Mouse (Mus musculus): ENCODE measurements around the gene Gfap. TPM values are rescaled to one million over a fixed set of nuclear protein-coding genes. Genes with fewer than 3 reads are reported as not detected.

Gene Gfap
- total RNA-seq, 2 experiments from 2014 or later = 111 to 120 TPM

- Histone ChIP-seq H3K27ac (no peak overlapping the region), H3K4me3 (no peak overlapping the region)
- no peak for TF ChIP-seq CTCF (IDR thresholded peaks at IDR 0.05)
- intact Hi-C loops (cut with DNase I) = no loop called here
- DNase-seq (ENCODE audit: extremely low spot score in 1 of 2, low spot score in 2 of 2) = no peak
These were observed 30.0 kb upstream of the Gfap start for GRCm38 (mm10) chr11:102930672-102931071.

- Histone ChIP-seq H3K27ac (peak overlapping the region; percentile 73), H3K4me3 (peak overlapping the region; percentile 69)
- DNase-seq (ENCODE audit: extremely low spot score in 1 of 2, low spot score in 2 of 2) = no peak
- intact Hi-C loops (cut with DNase I) = loop anchor here (2.0 kb wide), 1 partner anchor 21 kb away; the partner anchor contains the start of gene C1ql1
- peak; percentile 25 for TF ChIP-seq CTCF (IDR thresholded peaks at IDR 0.05)
These were observed 24.6 kb upstream of the Gfap start for GRCm38 (mm10) chr11:102925351-102925717.

- TF ChIP-seq CTCF (IDR thresholded peaks at IDR 0.05) = no peak
- Histone ChIP-seq H3K4me3 (peak within 1 kb of the TSS; percentile 69), H3K27ac (peak within 1 kb of the TSS; percentile 73)
- peak; percentile 89 to 90 for DNase-seq (ENCODE audit: extremely low spot score in 1 of 2, low spot score in 2 of 2)
- intact Hi-C loops (cut with DNase I) = loop anchor here (2.0 kb wide), 1 partner anchor 22 kb away; the partner anchor contains the start of gene C1ql1
These were observed 24.0 kb upstream of the Gfap start, which contains the start of gene Kif18b for GRCm38 (mm10) chr11:102924557-102925350. Gene Kif18b, minus strand, starts transcription at chr11:102925124.

DNA sequence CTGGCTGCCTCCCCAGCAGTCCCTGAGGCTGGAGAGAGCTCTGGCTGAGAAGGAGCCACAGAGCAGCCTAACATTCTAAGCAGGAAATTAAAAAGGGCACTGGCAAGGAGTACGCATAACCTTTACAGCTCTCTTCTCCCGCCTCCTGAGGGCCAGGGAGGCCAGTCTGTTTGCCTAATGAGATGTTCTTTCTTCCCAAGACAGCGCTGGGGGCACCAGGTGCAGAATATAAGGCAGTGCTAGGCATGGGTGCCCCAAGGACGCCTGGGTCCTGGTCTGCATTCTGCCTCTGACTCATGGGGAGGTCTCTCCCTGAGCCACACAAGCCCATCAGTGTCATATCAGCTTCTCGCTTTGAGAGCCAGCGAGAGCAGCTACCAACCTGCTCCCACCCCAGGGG lies 20.8 kb upstream of the Gfap start:
- no peak for TF ChIP-seq CTCF (IDR thresholded peaks at IDR 0.05)
- no peak overlapping the region for H3K27ac ChIP-seq
- no peak overlapping the region for H3K4me3 ChIP-seq
- intact Hi-C loops (cut with DNase I) = no loop called here
- no peak for DNase-seq (ENCODE audit: extremely low spot score in 1 of 2, low spot score in 2 of 2)

DNA sequence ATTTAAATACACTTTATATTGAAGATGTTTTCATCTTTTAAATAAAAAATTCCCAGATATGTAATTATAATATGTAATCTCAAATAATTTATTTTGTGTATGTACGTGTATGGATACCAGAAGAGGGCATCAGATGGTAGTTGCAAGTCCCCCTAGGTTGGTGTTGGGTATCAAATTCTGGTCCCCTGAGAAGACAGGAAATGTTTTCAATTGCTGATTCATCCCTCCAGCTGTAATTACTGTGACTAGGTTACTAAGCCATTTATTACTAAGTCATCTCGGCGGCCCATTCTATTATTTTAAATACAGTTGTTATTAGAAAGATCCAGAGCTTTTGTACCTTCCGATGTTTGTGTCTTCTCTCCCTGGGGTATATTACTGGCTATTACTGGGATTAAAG lies 17.4 kb upstream of the Gfap start:
- intact Hi-C loops (cut with DNase I) = no loop called here
- Histone ChIP-seq H3K4me3 (no peak overlapping the region), H3K27ac (no peak overlapping the region)
- DNase-seq (ENCODE audit: extremely low spot score in 1 of 2, low spot score in 2 of 2) = no peak
- TF ChIP-seq CTCF (IDR thresholded peaks at IDR 0.05) = no peak

DNA sequence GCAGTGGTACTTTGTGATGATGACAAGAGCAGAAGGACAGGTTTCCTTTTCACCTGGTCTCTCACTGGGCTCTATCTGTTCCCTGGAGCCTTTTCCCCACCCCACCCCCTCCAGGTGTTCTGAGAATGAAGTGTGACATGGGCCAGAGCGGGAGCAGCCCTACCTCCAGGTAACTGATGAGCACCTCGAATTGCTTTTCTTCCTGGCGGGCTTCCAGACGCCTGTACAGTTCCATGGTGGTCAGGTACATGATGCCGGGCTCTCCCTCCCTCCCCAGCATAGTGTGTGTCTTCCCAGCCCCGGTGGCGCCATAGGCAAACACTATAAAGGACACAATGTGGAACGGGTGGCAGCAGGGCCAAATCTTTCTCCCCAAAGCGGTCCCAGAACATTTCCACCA lies 14.7 kb upstream of the Gfap start:
- intact Hi-C loops (cut with DNase I) = no loop called here
- DNase-seq (ENCODE audit: extremely low spot score in 1 of 2, low spot score in 2 of 2) = no peak
- no peak for TF ChIP-seq CTCF (IDR thresholded peaks at IDR 0.05)
- H3K27ac ChIP-seq = no peak overlapping the region
- H3K4me3 ChIP-seq = no peak overlapping the region

DNA sequence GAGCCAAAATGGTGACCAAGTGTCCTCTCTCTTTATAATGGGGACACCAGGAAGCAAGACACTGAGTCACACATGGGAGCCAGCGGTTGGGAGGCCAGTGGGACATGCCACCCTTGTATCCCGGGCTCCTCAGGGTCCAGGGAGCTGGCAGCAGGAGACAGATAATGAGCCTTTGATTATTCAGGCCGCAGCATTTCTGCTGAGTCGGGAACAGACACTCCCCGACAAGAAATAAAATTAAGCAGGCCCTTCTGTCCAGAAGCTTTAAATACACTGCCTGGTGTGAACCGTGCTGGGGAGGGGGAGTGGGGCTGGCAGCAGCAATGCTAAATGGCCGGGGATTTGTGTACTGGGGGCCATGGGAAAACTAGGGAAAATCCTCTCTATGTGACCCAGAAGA lies 10.7 kb upstream of the Gfap start:
- no peak overlapping the region for H3K27ac ChIP-seq
- TF ChIP-seq CTCF (IDR thresholded peaks at IDR 0.05) = no peak
- intact Hi-C loops (cut with DNase I) = no loop called here
- DNase-seq (ENCODE audit: extremely low spot score in 1 of 2, low spot score in 2 of 2) = no peak
- H3K4me3 ChIP-seq = no peak overlapping the region

- intact Hi-C loops (cut with DNase I) = loop anchor here (5.0 to 10.0 kb wide), 2 partner anchors 154 to 251 kb away; no protein-coding TSS in a partner anchor
- DNase-seq (ENCODE audit: extremely low spot score in 1 of 2, low spot score in 2 of 2) = no peak
These were observed 2.9 kb upstream of the Gfap start for GRCm38 (mm10) chr11:102903654-102904053.

DNA sequence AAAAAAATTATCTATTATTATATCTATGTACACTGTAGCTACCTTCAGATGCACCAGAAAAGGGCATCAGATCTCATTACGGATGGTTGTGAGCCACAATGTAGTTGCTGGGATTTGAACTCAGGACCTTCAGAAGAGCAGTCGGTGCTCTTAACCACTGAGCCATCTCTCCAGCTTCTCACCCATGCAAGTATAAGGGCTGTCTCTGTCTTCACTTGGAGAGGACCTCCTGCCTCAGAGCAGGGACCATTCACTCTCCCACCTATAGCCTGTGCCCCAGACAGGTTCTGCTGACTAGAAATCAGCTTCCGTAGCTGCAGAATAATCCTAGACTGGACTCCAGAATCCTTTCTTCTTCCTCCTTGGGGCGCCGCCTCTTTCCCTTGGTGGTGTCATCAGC lies 1.4 kb upstream of the Gfap start:
- no peak for DNase-seq (ENCODE audit: extremely low spot score in 1 of 2, low spot score in 2 of 2)
- H3K4me3 ChIP-seq = no peak overlapping the region
- no peak for TF ChIP-seq CTCF (IDR thresholded peaks at IDR 0.05)
- no peak overlapping the region for H3K27ac ChIP-seq
- intact Hi-C loops (cut with DNase I) = loop anchor here (5.0 to 10.0 kb wide), 2 partner anchors 155 to 253 kb away; no protein-coding TSS in a partner anchor

More at GRCm38 (mm10) chr11:102903654-102904053, 2.9 kb upstream of the Gfap start:
- Histone ChIP-seq H3K4me3 (no peak overlapping the region), H3K27ac (no peak overlapping the region)
- TF ChIP-seq CTCF (IDR thresholded peaks at IDR 0.05) = no peak

- Histone ChIP-seq H3K4me3 (no peak overlapping the region), H3K27ac (no peak overlapping the region)
- no peak for TF ChIP-seq CTCF (IDR thresholded peaks at IDR 0.05)
- intact Hi-C loops (cut with DNase I) = loop anchor here (5.0 to 10.0 kb wide), 2 partner anchors 156 to 254 kb away; no protein-coding TSS in a partner anchor
- DNase-seq (ENCODE audit: extremely low spot score in 1 of 2, low spot score in 2 of 2) = no peak
These were observed 487 bp upstream of the Gfap start for GRCm38 (mm10) chr11:102901199-102901598.

DNA sequence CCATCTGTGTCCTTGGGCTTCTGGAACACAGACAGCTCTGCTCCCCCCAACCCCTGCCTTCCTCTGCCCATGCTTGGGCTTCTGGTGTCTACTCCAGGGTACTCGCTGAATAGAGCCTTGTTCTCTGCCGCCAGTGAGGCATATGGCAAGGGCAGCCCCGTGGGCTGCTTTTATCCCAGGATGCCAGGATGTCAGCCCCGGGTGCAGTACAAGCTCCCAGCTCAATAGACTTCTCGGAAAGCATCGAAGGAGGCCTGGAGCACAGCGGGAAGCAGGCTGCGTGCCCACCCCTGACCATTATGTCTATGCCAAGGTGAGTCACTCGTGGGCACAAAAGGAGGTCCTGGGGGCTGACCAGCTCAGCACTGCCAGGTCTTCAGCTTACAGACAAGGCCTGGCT lies 2.3 kb downstream of the Gfap start:
- DNase-seq (ENCODE audit: extremely low spot score in 1 of 2, low spot score in 2 of 2) = no peak
- no peak overlapping the region for H3K4me3 ChIP-seq
- intact Hi-C loops (cut with DNase I) = no loop called here
- H3K27ac ChIP-seq = no peak overlapping the region
- TF ChIP-seq CTCF (IDR thresholded peaks at IDR 0.05) = no peak

GRCm38 (mm10) chr11:102896641-102897040 lies 4.1 kb downstream of the Gfap start:
- Histone ChIP-seq H3K27ac (no peak overlapping the region), H3K4me3 (no peak overlapping the region)
- DNase-seq (ENCODE audit: extremely low spot score in 1 of 2, low spot score in 2 of 2) = no peak
- intact Hi-C loops (cut with DNase I) = no loop called here
- TF ChIP-seq CTCF (IDR thresholded peaks at IDR 0.05) = no peak

GRCm38 (mm10) chr11:102895779-102896178 lies 4.9 kb downstream of the Gfap start:
- Histone ChIP-seq H3K4me3 (no peak overlapping the region), H3K27ac (no peak overlapping the region)
- no peak for TF ChIP-seq CTCF (IDR thresholded peaks at IDR 0.05)
- no peak for DNase-seq (ENCODE audit: extremely low spot score in 1 of 2, low spot score in 2 of 2)
- intact Hi-C loops (cut with DNase I) = no loop called here

Data from left cerebral cortex, adult 2 months (tissue).